Mouse (Mus musculus) cerebellum, adult 2 months (tissue): ENCODE measurements around the gene Impg1.

Experiments used
- CTCF ChIP-seq: fragments of 200-500 bp; IDR thresholded peaks from 2 replicates; pipeline ENCODE4 v1.5.1; 2011; ENCODE audit warnings: low read depth, mild to moderate bottlenecking, control low read depth, low read length, moderate library complexity, borderline replicate concordance; ENCODE audit not compliant: insufficient read depth
- POLR2A ChIP-seq: fragments of 200-500 bp; IDR thresholded peaks from 2 replicates; pipeline ENCODE4 v1.6.1; 2011; ENCODE audit warnings: low read length, control low read depth, borderline replicate concordance; ENCODE audit not compliant: insufficient read depth

- TF ChIP-seq POLR2A (no peak), CTCF (no peak)
Observed at GRCm38 (mm10) chr9:80351678-80352331, 113.5 kb downstream of the Impg1 start.
